Mouse (Mus musculus): ENCODE measurements at regions not wholly inside any gene's neighbourhood (a gene's known extent, or its start where the extent isn't known, plus 50 kb on each side); places are given as distances from the start of the nearest gene placed in this dataset.
"Not testable (repeated sequence)": the region's sequence is repeated elsewhere in the genome, so short reads cannot be mapped to it uniquely, and the experiment has no call there.

- DNase-seq = no peak
- intact Hi-C loops (cut with DNase I) = no loop called here
These were observed 1878.9 kb upstream of the Flrt2 start for GRCm38 (mm10) chr12:93812963-93813733.

- no peak for DNase-seq
These were observed 1841.0 kb upstream of the Flrt2 start for GRCm38 (mm10) chr12:93850944-93851520.

DNA sequence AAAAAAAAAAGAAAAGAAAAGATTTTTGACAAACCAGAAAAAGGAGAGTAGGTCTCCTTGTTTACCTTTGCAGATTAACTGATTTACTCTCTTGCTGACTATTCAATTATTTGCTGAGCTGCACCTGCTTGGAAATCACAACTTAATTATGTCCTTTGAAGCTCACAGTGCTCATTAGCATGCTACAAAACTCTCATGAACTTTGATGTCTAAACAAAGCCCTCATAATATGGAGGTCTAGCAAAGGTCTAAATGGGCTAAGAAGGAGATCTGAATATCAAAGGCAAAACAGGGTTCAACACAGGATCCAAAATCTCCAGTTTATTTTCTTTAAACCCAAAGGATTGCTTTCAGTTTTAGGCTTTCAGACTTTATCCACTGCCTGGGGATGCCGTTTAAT is 1840.4 kb upstream of the Flrt2 start:
- DNase-seq = no peak
- intact Hi-C loops (cut with DNase I) = no loop called here

More at GRCm38 (mm10) chr12:93850944-93851520, 1841.0 kb upstream of the Flrt2 start:
- intact Hi-C loops (cut with DNase I) = no loop called here

DNA sequence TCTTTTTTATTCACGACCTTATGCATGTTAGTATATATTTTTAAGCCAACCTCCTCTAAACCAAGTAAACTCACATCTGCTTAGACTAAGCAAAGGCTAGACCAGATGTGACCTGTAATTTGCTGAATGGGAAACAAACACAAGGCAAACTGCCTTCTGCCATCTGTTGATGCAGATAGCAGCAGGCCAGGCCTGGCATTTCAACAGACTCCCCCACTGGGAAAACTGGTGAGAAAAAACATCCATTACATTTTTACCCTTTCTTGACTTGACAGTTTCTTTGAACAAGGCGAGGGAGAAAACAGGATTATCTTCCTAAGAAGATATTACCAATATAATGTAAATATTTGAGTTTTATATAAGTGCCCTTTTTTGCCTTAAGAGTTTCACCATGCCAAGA is 1806.1 kb upstream of the Flrt2 start:
- DNase-seq = no peak
- intact Hi-C loops (cut with DNase I) = no loop called here

DNA sequence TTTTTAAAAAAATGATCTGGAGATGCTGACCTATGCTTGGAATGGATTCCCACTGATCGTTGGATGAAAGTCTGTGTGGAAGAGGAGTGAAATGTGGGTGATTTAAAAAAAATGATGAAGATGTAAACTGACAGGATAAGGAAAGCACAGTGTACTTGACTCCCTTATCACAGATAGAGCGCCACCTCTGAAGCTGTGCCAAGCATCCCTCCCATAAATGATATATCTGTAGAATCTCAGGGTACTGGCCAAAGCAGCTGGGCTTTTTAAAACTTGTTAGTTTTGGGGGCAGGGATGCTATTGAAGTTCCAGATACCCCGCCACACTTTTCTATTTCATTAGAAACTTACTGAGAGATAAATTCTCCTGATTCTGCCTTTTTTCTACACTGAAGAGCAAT is 1801.9 kb upstream of the Flrt2 start:
- no peak for DNase-seq
- intact Hi-C loops (cut with DNase I) = no loop called here

DNA sequence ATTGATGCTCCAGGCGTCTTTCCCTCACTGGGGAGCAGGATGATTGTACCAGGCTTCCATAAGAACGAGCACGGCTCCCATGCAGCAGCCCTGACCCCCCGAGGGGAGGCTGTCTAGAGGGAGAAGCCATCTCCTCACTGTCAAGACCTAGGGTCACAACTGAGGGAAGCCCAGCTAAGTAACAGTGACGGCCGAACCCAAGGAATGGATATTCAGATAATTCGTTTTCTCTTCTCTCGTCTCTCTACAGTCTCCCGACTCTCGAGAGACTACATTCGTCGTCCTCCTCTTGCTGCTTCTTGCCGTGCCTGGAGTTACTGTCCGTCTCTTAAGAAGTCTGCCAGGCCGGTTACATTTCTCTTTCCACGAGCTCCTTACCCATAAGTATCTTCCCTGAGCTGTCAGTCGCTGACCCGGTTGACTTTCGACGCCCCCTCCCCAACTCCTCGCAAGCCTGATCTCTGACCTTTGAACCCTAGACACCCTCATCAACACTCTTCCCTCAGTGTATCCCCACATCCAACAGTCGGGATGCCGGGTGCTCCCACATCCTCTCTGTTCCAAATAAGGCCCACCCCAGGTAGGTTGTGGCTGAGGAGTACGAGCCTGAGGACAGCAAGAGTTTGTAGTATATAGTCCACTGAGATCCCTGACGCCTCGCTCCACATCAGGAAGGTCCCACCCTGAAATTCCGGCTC is 1763.3 kb upstream of the Flrt2 start:
- intact Hi-C loops (cut with DNase I); DNase-seq: not testable (repeated sequence)

DNA sequence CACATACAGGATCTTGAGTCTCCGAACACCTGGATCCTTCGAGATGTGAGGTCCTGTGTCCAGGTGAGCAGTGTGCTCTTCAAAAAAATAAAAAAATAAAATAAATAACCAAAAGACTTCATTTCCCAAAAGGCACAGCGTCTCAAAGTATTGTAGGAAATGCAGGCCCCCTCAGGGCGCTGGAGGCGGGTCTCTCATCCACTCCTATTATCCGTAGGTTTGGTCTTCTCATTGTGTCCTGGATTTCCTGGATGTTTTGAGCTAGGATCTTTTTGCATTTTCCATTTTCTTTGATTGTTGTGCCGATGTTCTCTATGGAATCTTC is 1762.8 kb upstream of the Flrt2 start:
- DNase-seq; intact Hi-C loops (cut with DNase I): not testable (repeated sequence)

DNA sequence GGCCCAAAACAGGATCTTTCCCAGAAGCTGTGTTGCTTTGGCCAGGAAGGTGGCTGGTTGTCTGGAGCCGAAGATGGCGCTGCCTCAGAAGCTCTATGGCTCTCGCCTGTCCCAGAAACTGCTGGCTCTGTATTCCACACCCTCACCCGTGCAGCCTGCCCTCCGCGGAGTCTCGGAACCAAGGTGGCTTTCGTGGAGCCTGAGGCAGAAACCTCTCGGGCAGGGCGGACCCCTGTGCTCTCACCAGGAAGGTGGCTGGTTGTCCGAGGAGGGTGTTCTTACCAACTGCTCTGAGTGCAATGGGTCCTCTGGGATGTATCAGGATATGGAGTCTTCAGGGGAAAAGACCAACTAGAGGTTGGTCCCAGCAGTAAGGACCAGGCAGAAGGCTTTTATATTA is 1761.8 kb upstream of the Flrt2 start:
- DNase-seq; intact Hi-C loops (cut with DNase I): not testable (repeated sequence)

DNA sequence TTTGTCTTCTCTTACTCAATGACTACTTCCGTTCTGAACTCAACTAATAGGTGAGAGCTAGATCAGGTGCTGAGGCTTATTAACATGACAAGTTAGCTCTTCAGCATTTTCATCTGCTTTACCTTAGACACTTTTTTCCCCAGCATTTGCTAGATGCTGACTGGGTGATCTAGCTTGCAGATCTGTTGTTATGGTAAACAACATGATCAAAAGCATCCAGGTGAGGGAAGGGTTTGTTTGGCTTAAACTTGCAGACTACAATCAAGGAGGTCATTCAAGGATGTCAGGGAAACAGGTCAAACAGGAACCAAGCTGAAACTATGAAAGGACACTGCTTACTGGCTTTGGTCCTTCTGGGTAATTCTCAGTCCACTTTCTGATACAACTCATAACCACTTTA is 1731.2 kb upstream of the Flrt2 start:
- DNase-seq = no peak
- intact Hi-C loops (cut with DNase I) = no loop called here

- intact Hi-C loops (cut with DNase I) = no loop called here
- no peak for DNase-seq
These were observed 1710.7 kb upstream of the Flrt2 start for GRCm38 (mm10) chr12:93981307-93981706.

DNA sequence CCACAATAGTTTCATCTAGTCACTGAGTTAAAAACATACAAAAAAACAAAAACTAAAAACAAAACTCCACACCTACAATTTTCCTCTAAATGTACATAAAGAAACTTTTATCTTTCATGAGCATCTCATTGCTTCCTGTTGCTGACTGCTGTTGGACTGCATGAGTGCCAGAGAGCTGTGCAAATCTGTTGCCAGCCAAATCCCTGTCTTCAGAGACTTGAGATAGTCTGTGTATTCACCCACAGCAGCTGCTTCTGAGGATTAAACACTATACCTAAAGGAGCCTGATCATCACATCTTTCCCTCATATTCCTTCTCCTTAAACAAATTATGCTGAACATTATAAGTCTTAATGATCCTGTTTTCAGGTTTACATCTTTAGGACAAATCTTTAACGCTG is 1700.5 kb upstream of the Flrt2 start:
- intact Hi-C loops (cut with DNase I) = no loop called here
- no peak for DNase-seq

GRCm38 (mm10) chr12:93993875-93994274 is 1698.2 kb upstream of the Flrt2 start:
- intact Hi-C loops (cut with DNase I) = no loop called here
- no peak for DNase-seq

DNA sequence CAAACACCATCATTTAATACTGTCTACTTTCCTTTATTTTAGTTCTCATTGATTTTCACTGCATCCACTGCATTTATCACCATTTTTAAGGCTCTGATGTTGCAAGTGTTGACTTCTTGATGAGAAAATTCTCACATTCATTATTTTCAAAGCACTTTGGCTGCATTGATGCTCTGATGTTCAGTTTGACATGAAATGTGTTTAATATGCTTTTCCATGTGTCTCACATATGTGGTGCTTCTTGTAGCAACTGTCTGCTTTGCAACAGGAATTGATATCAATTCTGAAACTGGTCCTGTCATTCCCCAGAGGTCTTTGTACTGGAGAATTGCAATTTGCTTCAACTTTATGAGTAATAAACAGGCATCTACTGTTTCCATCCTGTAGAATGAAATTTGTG is 1676.1 kb upstream of the Flrt2 start:
- intact Hi-C loops (cut with DNase I) = no loop called here

DNA sequence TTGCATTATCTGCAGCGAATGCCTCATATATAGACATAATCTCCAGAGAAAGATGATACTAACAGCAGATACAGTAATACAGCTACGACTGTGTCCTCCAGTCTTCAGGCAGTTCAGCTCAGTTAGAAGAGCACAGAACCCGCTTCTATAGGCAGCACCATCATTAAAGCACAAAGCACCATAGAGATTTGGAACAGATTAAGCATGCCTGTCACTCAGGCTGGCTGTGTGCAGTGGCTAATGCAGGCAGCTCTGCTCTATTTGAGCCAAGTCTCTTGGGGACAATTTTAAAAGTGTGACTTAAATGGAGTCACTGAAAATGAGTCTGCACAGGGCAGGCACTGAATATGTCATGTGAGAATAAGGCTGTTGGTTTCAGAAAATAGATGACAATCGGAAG is 1660.7 kb upstream of the Flrt2 start:
- DNase-seq = no peak
- intact Hi-C loops (cut with DNase I) = no loop called here

More for the DNA sequence above, 1676.1 kb upstream of the Flrt2 start:
- DNase-seq = no peak

DNA sequence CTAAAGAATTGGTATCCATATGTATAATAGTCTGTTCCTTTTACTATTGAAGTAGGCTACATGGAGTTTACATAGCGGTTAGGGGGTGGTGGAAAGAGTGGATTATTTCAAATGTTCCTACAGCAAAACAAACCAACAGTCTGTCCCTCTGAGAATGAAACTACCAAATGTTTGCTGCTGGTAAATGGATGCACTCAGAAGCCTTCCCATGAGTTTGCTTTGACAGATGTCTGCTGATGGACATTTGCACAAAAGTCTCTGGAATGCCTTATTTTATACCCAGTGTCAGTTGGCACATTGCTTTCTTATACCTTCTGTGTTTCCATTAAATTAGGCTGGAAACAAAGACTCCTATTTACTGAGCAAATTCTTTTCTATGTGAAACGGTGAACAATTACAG is 1644.1 kb upstream of the Flrt2 start:
- intact Hi-C loops (cut with DNase I) = no loop called here
- DNase-seq = no peak

DNA sequence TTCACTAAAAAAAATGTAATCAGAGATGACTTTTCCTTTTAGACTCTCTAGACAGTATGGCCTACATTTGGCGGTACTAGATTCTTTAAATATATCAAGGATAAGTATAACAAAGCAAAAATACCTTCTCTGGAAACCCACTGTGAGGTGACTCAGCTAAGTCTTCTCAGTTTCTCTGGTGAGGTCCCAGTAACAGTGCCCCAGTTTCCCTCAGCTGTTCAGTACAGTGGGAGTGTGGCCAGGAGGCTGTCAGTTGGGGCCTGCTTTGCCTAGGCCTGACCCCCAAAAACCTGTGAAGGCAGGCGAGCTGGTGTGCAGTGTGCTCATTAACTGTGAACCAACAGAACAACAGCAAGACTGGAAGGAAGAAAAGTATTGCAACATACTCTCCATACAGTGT is 1634.3 kb upstream of the Flrt2 start:
- no peak for DNase-seq
- intact Hi-C loops (cut with DNase I) = no loop called here

GRCm38 (mm10) chr12:94059641-94060040 is 1632.4 kb upstream of the Flrt2 start:
- intact Hi-C loops (cut with DNase I) = no loop called here
- no peak for DNase-seq

DNA sequence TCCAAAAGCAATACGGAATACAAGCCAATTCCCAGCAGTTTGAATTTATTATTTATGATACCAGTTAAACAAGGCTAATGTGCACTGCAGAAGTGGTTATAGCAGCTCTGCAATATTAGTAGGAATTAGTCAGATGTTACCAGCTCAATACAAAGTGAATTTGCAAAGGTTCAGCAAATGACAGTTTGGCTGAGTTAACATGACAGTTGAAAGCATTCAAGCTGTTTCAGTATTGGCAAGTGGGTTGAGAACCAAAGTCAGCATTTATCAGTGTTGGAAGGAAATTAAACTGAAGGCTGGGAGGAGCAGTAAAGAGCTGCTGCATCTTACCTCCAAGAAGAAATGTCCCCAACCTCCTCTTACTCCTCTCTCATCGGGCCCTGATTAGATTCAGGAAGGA is 1631.7 kb upstream of the Flrt2 start:
- no peak for DNase-seq
- intact Hi-C loops (cut with DNase I) = no loop called here

- intact Hi-C loops (cut with DNase I) = no loop called here
- DNase-seq = peak; percentile 4 to 5
These were observed 1625.4 kb upstream of the Flrt2 start for GRCm38 (mm10) chr12:94066444-94067152.

DNA sequence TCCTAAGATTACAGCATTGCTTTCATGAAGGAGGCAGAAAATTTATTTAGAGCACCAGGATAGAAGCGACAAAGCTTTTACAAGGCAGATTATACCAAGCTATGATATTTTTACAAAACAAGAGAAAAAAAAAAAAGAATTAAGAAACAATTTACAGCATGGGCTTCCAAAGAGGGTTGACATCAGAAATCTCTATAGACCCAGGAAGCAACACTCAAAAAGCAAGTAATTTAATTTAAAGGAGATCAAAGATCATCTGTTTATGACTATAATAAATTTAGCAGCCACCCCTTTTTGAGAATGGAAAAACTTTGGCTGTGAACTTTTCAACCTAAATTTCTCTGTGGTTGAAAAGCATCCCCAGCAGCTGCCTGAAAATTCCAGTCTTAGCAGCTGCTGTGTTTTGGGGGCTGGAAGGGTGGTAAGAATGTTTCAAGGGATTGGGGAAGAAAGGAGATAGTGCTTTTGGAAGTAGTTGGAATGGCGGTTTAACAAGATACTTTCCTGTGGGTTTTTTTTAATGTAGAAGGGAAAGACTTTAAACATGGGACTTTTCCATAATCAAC is 1621.0 kb upstream of the Flrt2 start:
- DNase-seq = no peak

DNA sequence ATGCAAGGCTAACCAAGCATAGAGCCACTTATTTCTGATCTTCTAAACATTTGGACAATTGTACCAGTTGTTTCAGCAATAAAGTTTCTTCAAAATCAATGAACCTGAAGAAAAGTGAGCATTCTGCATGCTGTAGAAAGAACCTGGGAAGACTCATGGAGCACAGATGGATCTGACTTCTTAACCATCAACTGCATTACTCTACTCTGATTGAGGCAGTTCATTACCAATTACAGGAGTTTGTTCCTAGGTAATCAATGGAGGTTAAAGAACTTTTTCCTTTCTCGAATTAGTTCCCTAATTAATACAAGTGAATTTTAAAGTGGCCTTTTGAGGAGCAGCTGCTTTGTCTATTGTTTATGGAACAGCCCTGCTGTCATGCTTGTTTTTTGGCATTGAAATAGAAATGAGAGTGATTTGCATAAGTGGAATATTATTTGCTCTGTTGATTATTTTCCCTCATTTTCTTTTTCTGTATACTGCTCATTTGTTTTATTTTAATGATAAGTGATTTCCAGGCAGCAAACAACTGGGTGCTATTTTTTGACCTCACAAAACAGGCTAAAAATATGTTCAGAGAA is 1586.4 kb upstream of the Flrt2 start:
- no peak for DNase-seq
- intact Hi-C loops (cut with DNase I) = no loop called here

More for the DNA sequence above, 1621.0 kb upstream of the Flrt2 start:
- intact Hi-C loops (cut with DNase I) = no loop called here

Measured in heart, postnatal 14 days (tissue).